In genomic region chr13:95347018-95347696, GRCm38 (mm10) we compare ENCODE assay signal across 9 mouse cellular contexts. TPM values are rescaled to one million over a fixed set of nuclear protein-coding genes. Genes with fewer than 3 reads are reported as not detected.
DNase-seq lines count a peak whose midpoint lies in the region; ATAC-seq lines count a peak whose summit lies in the region.
"Had no signal": no experiment of that assay in that cellular context is flagged by ENCODE, and none has a peak within 500 bp of the region (broad histone marks: within the 10 kb centered on the region; RNA-seq: fewer than 3 reads in every experiment).

No protein-coding gene starts in this region.

- H3K36me3 ChIP-seq in kidney, embryonic 16.5 days (ENCODE audit: insufficient read depth, low read length) = peaks cover 21% of the 10 kb centered on the region
- peaks cover 15% of the 10 kb centered on the region for H3K36me3 ChIP-seq in stomach, embryonic 15.5 days

- WGBS in kidney, embryonic 16.5 days = 30% methylated on average over 8 of the region's 8 CpGs
- 28% methylated on average over 8 of the region's 8 CpGs for WGBS in stomach, embryonic 15.5 days

- no peaks in the 10 kb centered on the region for H3K4me1 ChIP-seq in kidney, embryonic 16.5 days (ENCODE audit: insufficient read depth, low read length)
- H3K4me1 ChIP-seq in stomach, embryonic 15.5 days = no peaks in the 10 kb centered on the region
- H3K4me1 ChIP-seq: embryonic facial prominence, embryonic 12.5 days had no signal

- H3K9ac ChIP-seq in kidney, embryonic 16.5 days (replicated peaks; ENCODE audit: low read length) = no peak overlapping the region
- H3K9ac ChIP-seq in stomach, embryonic 15.5 days = no peak overlapping the region
- H3K9ac ChIP-seq: embryonic facial prominence, embryonic 12.5 days had no signal

- H3K4me2 ChIP-seq in kidney, embryonic 16.5 days (replicated peaks; ENCODE audit: low read depth, low read length) = no peak overlapping the region
- H3K4me2 ChIP-seq in stomach, embryonic 15.5 days = no peak overlapping the region
- H3K4me2 ChIP-seq: embryonic facial prominence, embryonic 12.5 days had no signal

- no peaks in the 10 kb centered on the region for H3K27me3 ChIP-seq in kidney, embryonic 16.5 days (ENCODE audit: insufficient read depth, low read length)
- no peaks in the 10 kb centered on the region for H3K27me3 ChIP-seq in stomach, embryonic 15.5 days (replicated peaks)
- H3K27me3 ChIP-seq: embryonic facial prominence, embryonic 12.5 days had no signal

- ATAC-seq in kidney, embryonic 16.5 days (ENCODE audit: low FRiP score, low TSS enrichment) = peak; percentile 46
- peak; percentile 27; the same call in 1 of the 2 replicates for ATAC-seq in stomach, embryonic 15.5 days (ENCODE audit: insufficient read depth, low FRiP score, low read depth)

- DNase-seq in A20 (ENCODE audit: low read depth, low spot score) (peak; percentile 73), liver (peak; percentile 79)
- DNase-seq in adrenal gland, adult 2 months = peak; percentile 83
- peak; percentile 87 for DNase-seq in embryo, embryonic 10.5 days (ENCODE audit: low spot score)
- DNase-seq in gastrocnemius, postnatal 4 days (ENCODE audit: low spot score in 2 of 2) = peak; percentile 42 to 70
- DNase-seq in naive thymus-derived CD4-positive, alpha-beta T cell, adult 2 months (ENCODE audit: low read depth) = peak; percentile 73

- no peak overlapping the region for H3K4me3 ChIP-seq in kidney, embryonic 16.5 days (ENCODE audit: low read length)
- no peak overlapping the region for H3K4me3 ChIP-seq in stomach, embryonic 15.5 days (replicated peaks)
- H3K4me3 ChIP-seq: embryonic facial prominence, embryonic 12.5 days had no signal

- H3K9me3 ChIP-seq in kidney, embryonic 16.5 days (ENCODE audit: low read length) = no peaks in the 10 kb centered on the region
- H3K9me3 ChIP-seq in stomach, embryonic 15.5 days = no peaks in the 10 kb centered on the region
- H3K9me3 ChIP-seq: embryonic facial prominence, embryonic 12.5 days had no signal

- no peak overlapping the region for H3K27ac ChIP-seq in kidney, embryonic 16.5 days (ENCODE audit: low read length)
- no peak overlapping the region for H3K27ac ChIP-seq in stomach, embryonic 15.5 days
- H3K27ac ChIP-seq: embryonic facial prominence, embryonic 12.5 days had no signal

RNA-seq across cellular contexts. Expression of gene Zbed3, which starts 23.7 kb away (rescaled TPM):
- 10 to 100 TPM; 21.6 to 30.8 TPM for total RNA-seq in adrenal gland, adult 2 months (2021)
- 45.4 and 49.2 TPM in 2 replicates for polyA plus RNA-seq in adrenal gland, adult 2 months (2012; rRNA removed)
- total RNA-seq in gastrocnemius, postnatal 4 days (2021) = 10 to 100 TPM; 20.6 to 23.3 TPM
- 77.8 and 85.6 TPM in 2 replicates for polyA plus RNA-seq in kidney, embryonic 16.5 days (2015; fragmentation: Nextera tagmentation; extraction: Ambion mirVana)
- 51.3 and 60.1 TPM in 2 replicates for polyA plus RNA-seq in stomach, embryonic 15.5 days (2015; fragmentation: Nextera tagmentation; extraction: Ambion mirVana)

RNA-seq across cellular contexts. Expression of gene Aggf1, which starts 28.0 kb away (rescaled TPM):
- total RNA-seq in adrenal gland, adult 2 months (2021) = 10 to 100 TPM; 30.1 to 37.8 TPM
- polyA plus RNA-seq in adrenal gland, adult 2 months (2012; rRNA removed) = 33.8 and 37.0 TPM in 2 replicates
- total RNA-seq in gastrocnemius, postnatal 4 days (2021) = 10 to 100 TPM; 22.4 to 22.5 TPM
- polyA plus RNA-seq in kidney, embryonic 16.5 days (2015; fragmentation: Nextera tagmentation; extraction: Ambion mirVana) = 34.0 and 35.8 TPM in 2 replicates
- 33.6 and 34.1 TPM in 2 replicates for polyA plus RNA-seq in stomach, embryonic 15.5 days (2015; fragmentation: Nextera tagmentation; extraction: Ambion mirVana)
